Mouse (Mus musculus) liver, embryonic 12.5 days (tissue): ENCODE measurements around the gene Klhl7. TPM values are rescaled to one million over a fixed set of nuclear protein-coding genes. Genes with fewer than 3 reads are reported as not detected.

Experiments
- ATAC-seq: fragments of 200-750 bp; cut with Nextera tagmentation; 2 replicates; pipeline ENCODE4 v1.8.0; 2017; ENCODE audit warnings: moderate number of reproducible peaks, mild to moderate bottlenecking, moderate library complexity
- H3K27ac ChIP-seq: fragments of 300-500 bp; sonication (generic); 2 replicates; pipeline ENCODE4 v1.5.1; 2016; ENCODE audit warnings: mild to moderate bottlenecking
- H3K27me3 ChIP-seq: fragments of 300-500 bp; sonication (generic); replicated peaks from 2 replicates; pipeline ENCODE4 v1.6.1; 2016; ENCODE audit warnings: mild to moderate bottlenecking, moderate library complexity
- H3K36me3 ChIP-seq: fragments of 300-500 bp; sonication (generic); 2 replicates; pipeline ENCODE4 v1.6.1; 2016; ENCODE audit warnings: mild to moderate bottlenecking, moderate library complexity
- H3K4me1 ChIP-seq: fragments of 300-500 bp; sonication (generic); 2 replicates; pipeline ENCODE4 v1.6.1; 2016
- H3K4me2 ChIP-seq: fragments of 300-500 bp; sonication (generic); 2 replicates; pipeline ENCODE4 v1.6.1; 2016; ENCODE audit warnings: mild to moderate bottlenecking, moderate library complexity
- H3K4me3 ChIP-seq: fragments of 300-500 bp; sonication (generic); 2 replicates; pipeline ENCODE4 v1.5.1; 2016; ENCODE audit warnings: mild to moderate bottlenecking, moderate library complexity
- H3K9ac ChIP-seq: fragments of 300-500 bp; sonication (generic); 2 replicates; pipeline ENCODE4 v1.6.1; 2016; ENCODE audit warnings: mild to moderate bottlenecking, moderate library complexity
- H3K9me3 ChIP-seq: fragments of 300-500 bp; sonication (generic); replicated peaks from 2 replicates; pipeline ENCODE4 v1.6.1; 2016; ENCODE audit warnings: mild to moderate bottlenecking, moderate library complexity
- WGBS: fragments of 180-500 bp; shearing (Covaris S2); methylation state at CpG from one replicate; pipeline ENCODE4 v1.1.7; 2016; ENCODE audit not compliant: insufficient replicate concordance; 5-methylcytosine and 5-hydroxymethylcytosine counted together
- polyA plus RNA-seq: library from polyadenylated mRNA; unstranded; fragments of >200 nt; fragmentation: Nextera tagmentation; extraction: Ambion mirVana; gene quantifications from 2 replicates; pipeline ENCODE4 v1.2.1, GENCODE M21; 2016

The Klhl7 gene
- polyA plus RNA-seq, 1 experiment from 2014 or later, result 25.7 TPM

DNA sequence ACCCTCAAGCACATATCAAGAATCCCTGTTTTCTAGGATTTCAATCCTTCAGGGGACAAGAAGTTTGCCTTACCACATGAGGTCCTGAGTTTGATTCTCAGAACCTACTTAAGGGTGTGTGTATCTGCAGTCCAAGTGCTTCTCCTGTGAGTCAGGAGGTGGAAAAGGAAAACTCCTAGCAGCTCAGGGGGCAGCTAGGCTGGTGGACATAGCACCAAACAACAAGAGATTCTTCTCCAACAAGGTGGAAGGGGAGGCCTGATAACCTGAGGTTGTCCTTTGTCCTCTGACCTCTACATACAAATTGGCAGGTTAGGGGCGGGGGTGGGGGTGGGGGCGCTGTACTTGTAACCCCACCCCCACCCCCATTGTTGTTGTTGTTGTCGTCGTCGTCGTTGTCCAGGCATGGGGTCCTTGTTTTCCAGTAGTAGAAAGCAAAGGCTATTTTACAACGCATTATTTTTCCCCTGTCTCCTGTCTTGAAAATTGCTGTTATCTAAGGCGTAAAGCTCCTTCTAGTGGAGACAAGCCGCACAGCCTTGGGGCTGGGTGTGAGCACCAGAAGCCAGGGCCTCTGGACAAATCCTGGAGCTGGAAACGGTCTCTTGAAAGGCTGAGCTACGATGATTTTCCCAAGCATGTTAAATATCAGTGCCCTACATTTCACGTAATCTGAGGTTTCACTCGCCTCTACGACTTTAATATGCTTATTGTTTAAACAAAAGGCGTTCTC lies 23.3 kb upstream of the Klhl7 start:
- H3K9ac ChIP-seq, result no peak overlapping the region
- peaks cover 9% of the 10 kb centered on the region; the same call in 1 of the 2 replicates for H3K4me1 ChIP-seq
- peaks cover 26% of the 10 kb centered on the region for H3K27me3 ChIP-seq
- H3K4me3 ChIP-seq, result peak overlapping the region; percentile 29
- H3K9me3 ChIP-seq, result no peaks in the 10 kb centered on the region
- no peaks in the 10 kb centered on the region for H3K36me3 ChIP-seq
- no peak overlapping the region for H3K27ac ChIP-seq
- 0 out of 2 replicates have a peak, but pooled peaks have one; percentile 51 for ATAC-seq
- H3K4me2 ChIP-seq, result peak overlapping the region; percentile 54
- WGBS, result 3% methylated on average over 15 of the region's 15 CpGs

DNA sequence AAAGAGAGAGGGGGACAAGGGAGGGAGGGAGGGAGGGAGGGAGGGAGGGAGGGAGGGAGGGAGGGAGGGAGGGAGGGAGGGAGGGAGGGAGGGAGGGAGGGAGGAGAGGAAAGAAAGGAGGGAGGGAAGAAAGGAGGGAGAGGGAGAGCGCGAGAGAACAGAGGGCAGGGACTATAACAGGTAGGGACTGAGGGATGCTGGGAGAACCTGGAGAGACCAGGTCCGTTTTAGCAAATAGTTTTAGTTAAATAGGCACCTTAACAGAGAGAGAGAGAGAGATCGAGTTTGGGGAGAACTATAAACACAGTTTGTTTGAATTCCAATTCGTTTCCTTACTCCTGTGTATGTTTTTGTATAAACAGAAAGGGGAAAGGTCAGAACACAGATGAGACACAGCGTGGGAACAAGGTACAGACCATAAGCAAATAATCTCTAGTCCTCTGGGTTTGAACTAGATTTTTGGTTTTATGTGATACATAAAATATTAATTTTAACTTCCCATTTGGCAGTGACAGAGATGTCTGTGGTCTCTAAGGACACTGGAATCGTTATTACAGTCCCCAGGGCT lies 22.6 kb upstream of the Klhl7 start:
- Histone ChIP-seq H3K9ac (0 out of 2 replicates have a peak overlapping the region, but pooled peaks have one; percentile 22), H3K4me2 (peak overlapping the region; percentile 54), H3K4me1 (peaks cover 9% of the 10 kb centered on the region; the same call in 1 of the 2 replicates), H3K4me3 (peak overlapping the region; percentile 29), H3K36me3 (no peaks in the 10 kb centered on the region), H3K27me3 (peaks cover 26% of the 10 kb centered on the region), H3K27ac (no peak overlapping the region), H3K9me3 (no peaks in the 10 kb centered on the region)
- no peak for ATAC-seq
- 17% methylated on average over 7 of the region's 7 CpGs for WGBS

DNA sequence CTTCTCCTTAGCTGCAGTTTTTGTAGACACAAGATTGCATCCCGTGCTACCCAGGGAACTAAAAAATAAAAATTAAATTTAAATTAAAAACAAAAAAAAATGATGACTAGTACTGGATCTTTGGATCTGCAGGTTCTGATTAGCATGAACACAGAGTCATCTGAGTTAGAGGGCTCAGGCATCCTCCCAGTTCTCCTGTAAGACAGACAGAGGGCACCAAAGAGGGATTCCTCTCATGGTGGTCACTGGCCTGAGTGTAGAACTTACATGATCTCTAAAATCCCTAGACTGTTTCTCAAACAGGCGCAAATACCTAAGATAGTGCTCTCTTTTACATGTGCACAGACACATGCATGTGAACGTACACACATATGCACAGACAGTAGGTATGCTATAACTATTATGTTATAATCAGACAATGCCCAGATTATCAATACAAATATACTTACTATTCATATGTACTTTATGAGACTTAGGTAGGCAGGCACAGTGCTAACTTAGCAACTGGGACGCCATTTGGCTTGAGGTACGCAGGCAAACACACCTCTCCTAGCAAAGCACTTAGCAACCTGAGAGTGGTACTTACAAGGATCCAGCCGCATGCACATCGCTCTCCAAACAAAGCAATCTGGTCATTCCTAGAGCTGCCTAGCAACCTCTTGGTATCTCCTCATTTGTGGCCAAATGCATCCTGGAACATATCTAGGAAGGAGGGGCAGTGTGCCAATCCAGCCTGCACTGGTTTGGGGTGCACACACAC lies 21.8 kb upstream of the Klhl7 start:
- WGBS, result 74% methylated on average over 7 of the region's 7 CpGs
- Histone ChIP-seq H3K9me3 (no peaks in the 10 kb centered on the region), H3K9ac (no peak overlapping the region), H3K27me3 (peaks cover 26% of the 10 kb centered on the region), H3K4me1 (peaks cover 9% of the 10 kb centered on the region; the same call in 1 of the 2 replicates), H3K27ac (no peak overlapping the region), H3K4me3 (no peak overlapping the region), H3K36me3 (no peaks in the 10 kb centered on the region), H3K4me2 (no peak overlapping the region)
- no peak for ATAC-seq

DNA sequence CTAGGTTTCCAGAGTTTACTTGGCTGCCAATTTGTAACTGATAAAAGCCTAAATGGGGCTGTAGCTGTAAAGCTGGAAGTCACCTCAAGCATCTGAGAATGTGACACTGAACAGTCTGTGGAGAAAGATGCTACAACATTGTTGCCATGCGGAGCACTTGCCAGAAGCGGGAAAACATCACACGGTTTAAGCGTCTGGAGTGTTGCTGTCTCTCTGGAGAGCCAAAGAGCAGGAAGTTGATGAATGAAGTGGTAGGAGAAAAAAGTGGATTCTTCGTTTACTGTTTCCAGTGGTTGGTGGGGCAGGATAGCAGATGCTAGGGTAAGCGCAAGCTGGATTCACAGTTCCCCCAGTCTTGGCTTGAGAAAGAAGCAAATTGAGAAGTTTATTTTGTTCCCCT lies 19.6 kb upstream of the Klhl7 start:
- WGBS, result 56% methylated on average over 6 of the region's 6 CpGs

DNA sequence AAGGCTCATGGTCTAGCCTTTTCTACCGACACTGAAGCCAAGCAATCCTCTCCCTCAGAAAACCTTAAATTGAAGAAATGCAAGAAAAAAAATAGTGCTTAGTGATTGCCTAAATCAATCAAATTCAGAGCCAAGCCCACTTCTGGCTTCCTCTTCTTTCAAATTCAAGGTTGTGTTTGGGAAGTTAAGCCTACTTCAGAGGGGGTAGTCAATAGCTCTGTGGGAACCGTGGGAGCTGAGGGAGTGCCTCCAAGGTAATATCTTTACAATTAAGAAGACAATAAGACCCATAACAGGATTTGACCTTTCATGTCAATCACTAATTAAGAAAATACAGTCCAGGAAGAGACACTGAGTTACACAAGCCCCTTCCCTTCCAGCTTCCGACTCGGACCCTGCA lies 15.6 kb upstream of the Klhl7 start:
- peaks cover 21% of the 10 kb centered on the region for H3K27me3 ChIP-seq
- no peak overlapping the region for H3K4me3 ChIP-seq
- H3K9me3 ChIP-seq, result no peaks in the 10 kb centered on the region
- ATAC-seq, result no peak
- no peaks in the 10 kb centered on the region for H3K4me1 ChIP-seq
- WGBS, result 68% methylated on average over 4 of the region's 4 CpGs
- no peak overlapping the region for H3K9ac ChIP-seq
- H3K4me2 ChIP-seq, result no peak overlapping the region
- no peaks in the 10 kb centered on the region for H3K36me3 ChIP-seq
- H3K27ac ChIP-seq, result no peak overlapping the region

More for the DNA sequence above, 19.6 kb upstream of the Klhl7 start:
- no peak overlapping the region for H3K4me2 ChIP-seq
- no peak overlapping the region for H3K27ac ChIP-seq
- no peak overlapping the region for H3K9ac ChIP-seq
- H3K27me3 ChIP-seq, result peaks cover 31% of the 10 kb centered on the region
- no peaks in the 10 kb centered on the region for H3K9me3 ChIP-seq
- no peak for ATAC-seq
- H3K4me1 ChIP-seq, result peaks cover 9% of the 10 kb centered on the region; the same call in 1 of the 2 replicates
- no peaks in the 10 kb centered on the region for H3K36me3 ChIP-seq
- no peak overlapping the region for H3K4me3 ChIP-seq

DNA sequence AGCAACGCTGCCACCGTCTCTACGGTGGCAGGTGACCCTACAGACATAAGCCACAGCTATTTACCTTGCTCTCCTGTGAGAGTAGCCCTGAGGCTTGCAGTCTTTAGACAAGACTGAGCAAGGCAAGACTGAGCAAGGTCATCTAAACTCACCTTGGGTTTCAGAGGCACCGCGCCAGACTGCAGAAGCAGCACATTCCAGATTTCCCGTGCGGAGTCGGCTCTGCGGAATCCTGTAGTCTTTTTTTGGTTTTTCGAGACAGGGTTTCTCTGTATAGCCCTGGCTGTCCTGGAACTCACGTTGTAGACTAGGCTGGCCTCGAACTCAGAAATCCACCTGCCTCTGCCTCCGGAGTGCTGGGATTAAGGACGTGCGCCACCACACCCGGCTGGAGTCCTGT lies 14.2 kb upstream of the Klhl7 start:
- no peak overlapping the region for H3K9ac ChIP-seq
- no peak overlapping the region for H3K4me2 ChIP-seq
- no peak for ATAC-seq
- H3K4me3 ChIP-seq, result no peak overlapping the region
- H3K9me3 ChIP-seq, result no peaks in the 10 kb centered on the region
- no peaks in the 10 kb centered on the region for H3K4me1 ChIP-seq
- WGBS, result 84% methylated on average over 16 of the region's 16 CpGs
- no peak overlapping the region for H3K27ac ChIP-seq
- peaks cover 10% of the 10 kb centered on the region for H3K27me3 ChIP-seq
- no peaks in the 10 kb centered on the region for H3K36me3 ChIP-seq

DNA sequence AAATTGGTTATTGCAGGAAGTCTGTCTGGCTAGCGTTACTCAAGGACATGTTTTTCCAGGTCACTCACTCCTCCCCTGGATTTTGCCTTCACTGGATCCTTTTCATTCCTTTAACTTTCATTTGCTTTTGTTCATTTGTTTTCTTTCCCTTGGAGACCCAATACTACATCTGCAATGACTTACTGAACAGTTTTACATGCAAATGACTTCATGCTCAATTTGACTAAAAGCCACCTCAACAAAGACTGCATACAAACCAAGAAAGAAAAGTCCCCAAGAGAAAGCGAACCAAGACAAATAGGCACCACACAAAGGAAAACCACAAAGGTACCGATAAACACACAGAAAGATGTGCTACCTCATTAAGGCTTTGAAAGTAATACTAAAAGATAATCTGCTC lies 13.5 kb upstream of the Klhl7 start:
- Histone ChIP-seq H3K9me3 (no peaks in the 10 kb centered on the region), H3K27ac (no peak overlapping the region), H3K4me1 (no peaks in the 10 kb centered on the region), H3K36me3 (no peaks in the 10 kb centered on the region), H3K4me3 (no peak overlapping the region), H3K27me3 (peaks cover 8% of the 10 kb centered on the region; the same call in 1 of the 2 replicates), H3K9ac (no peak overlapping the region), H3K4me2 (no peak overlapping the region)
- 70% methylated on average over 3 of the region's 3 CpGs for WGBS
- ATAC-seq, result no peak

DNA sequence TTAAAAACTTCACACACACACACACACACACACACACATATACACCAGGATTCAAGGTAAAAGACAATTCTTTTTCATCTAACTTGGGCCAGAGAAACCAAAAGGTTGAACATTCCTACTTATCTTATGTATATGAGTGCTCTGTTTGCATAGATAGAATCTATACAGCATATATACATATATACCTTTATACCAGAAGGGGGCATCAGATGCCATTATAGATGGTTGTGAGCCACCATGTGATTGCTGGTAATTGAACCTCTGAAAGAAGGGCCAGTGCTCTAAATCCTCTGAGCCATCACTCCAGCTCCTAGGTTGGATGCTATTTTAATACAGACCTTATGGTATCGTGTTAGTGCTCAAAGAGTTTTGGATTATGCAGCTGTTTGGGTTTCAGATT lies 12.0 kb upstream of the Klhl7 start:
- no peak overlapping the region for H3K4me3 ChIP-seq
- H3K4me2 ChIP-seq, result no peak overlapping the region
- no peak overlapping the region for H3K27ac ChIP-seq
- H3K27me3 ChIP-seq, result peaks cover 11% of the 10 kb centered on the region; the same call in 1 of the 2 replicates
- H3K9ac ChIP-seq, result no peak overlapping the region
- H3K4me1 ChIP-seq, result no peaks in the 10 kb centered on the region
- H3K9me3 ChIP-seq, result no peaks in the 10 kb centered on the region
- ATAC-seq, result no peak
- WGBS, result 75% methylated on average over 1 of the region's 1 CpGs
- H3K36me3 ChIP-seq, result no peaks in the 10 kb centered on the region

DNA sequence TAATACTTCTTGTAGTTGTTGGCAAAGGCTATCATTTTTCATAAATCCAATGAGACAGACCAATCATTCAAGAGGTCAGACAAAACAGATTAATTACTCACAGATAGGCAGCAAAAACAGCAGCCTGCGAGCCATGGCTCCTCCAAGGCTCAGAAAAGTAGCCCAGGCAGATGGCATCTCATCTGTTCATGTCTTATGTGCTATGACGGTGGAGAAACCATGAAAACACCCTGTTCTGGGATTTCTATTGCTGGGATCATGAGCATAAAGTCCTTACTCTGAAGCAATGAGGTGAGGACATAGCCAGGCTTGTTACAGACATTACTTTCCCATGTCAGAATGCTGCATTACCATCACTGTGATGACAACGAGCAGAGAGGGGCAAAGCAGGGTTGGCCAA lies 7.9 kb upstream of the Klhl7 start:
- Histone ChIP-seq H3K4me1 (no peaks in the 10 kb centered on the region), H3K4me3 (no peak overlapping the region), H3K27ac (no peak overlapping the region), H3K9me3 (no peaks in the 10 kb centered on the region), H3K36me3 (no peaks in the 10 kb centered on the region), H3K9ac (no peak overlapping the region), H3K4me2 (no peak overlapping the region), H3K27me3 (peaks cover 8% of the 10 kb centered on the region)
- WGBS, result 58% methylated on average over 3 of the region's 3 CpGs
- no peak for ATAC-seq

DNA sequence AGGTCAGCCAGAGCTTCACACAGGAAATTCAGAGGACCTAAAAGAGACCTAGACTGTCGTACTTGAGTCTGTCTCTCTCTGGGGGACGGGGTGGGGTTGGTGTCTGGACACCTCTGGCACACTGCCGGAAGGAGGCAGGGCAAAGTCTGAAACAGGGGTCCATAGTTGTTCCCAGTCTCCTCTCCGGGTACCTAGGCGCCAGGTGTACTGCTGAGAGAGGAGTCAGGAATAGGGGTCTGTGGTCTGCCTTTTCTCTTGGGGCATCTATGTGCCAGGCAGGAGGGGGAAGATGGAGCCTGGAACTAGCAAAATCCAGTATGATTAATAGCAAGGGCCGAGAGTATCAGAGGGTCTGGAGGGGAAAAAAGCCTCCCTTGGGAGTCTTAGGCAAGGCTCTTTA lies 5.0 kb upstream of the Klhl7 start:
- no peak overlapping the region for H3K27ac ChIP-seq
- no peaks in the 10 kb centered on the region for H3K9me3 ChIP-seq
- no peak overlapping the region for H3K4me2 ChIP-seq
- ATAC-seq, result no peak
- 59% methylated on average over 6 of the region's 6 CpGs for WGBS
- H3K27me3 ChIP-seq, result peaks cover 8% of the 10 kb centered on the region
- H3K36me3 ChIP-seq, result no peaks in the 10 kb centered on the region
- H3K9ac ChIP-seq, result no peak overlapping the region
- H3K4me3 ChIP-seq, result no peak overlapping the region
- H3K4me1 ChIP-seq, result peaks cover 6% of the 10 kb centered on the region

DNA sequence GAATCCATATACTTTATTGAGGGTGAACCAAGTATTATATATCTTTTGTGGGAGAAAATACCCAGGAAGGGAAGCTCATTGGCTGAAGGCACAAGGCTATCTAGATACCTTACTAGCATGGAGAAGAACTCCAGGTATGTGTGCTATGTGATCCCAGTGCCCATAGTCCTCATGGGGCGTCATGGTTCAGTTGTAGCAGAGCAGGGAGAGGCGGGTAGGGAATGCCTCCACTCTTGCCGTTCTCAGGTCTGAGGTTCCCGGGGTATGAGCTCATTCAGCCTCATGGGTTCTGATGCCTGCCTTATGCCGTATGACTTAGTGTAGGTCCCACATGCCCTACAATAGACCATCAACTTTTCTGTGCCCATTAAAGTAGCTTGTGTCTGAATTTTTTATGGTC lies 4.5 kb upstream of the Klhl7 start:
- WGBS, result 60% methylated on average over 5 of the region's 5 CpGs
- no peak overlapping the region for H3K27ac ChIP-seq
- H3K9ac ChIP-seq, result no peak overlapping the region
- H3K27me3 ChIP-seq, result peaks cover 8% of the 10 kb centered on the region
- ATAC-seq, result no peak
- no peak overlapping the region for H3K4me2 ChIP-seq
- H3K4me1 ChIP-seq, result peaks cover 6% of the 10 kb centered on the region
- H3K36me3 ChIP-seq, result no peaks in the 10 kb centered on the region
- no peaks in the 10 kb centered on the region for H3K9me3 ChIP-seq
- no peak overlapping the region for H3K4me3 ChIP-seq

DNA sequence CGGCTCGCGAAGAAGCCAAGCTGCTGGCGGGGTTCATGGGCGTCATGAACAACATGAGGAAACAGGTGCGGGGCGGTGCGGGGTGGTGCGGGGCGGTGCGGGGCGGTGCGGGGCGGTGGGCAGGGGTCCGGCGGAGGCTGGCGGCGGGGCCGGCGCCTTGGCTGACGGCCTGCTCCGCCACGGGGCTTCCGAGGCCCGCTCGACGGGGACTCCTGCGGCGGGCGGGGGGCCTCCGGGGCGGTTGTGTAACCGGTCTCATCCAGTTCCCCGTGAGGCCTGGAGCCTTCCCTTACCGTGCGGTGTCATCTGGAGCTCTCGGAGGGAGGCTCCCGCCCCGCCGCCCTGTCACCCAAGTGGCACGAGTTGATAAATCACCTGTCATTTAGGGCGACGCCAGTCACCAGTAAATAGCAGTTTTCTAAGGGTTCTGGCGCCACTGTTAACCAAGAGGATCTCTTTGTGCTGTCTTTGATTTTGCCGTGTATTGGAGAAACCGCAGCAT lies 456 bp downstream of the Klhl7 start:
- H3K9ac ChIP-seq, result peak overlapping the region; percentile 99
- ATAC-seq, result peak; percentile 98
- H3K4me2 ChIP-seq, result peak overlapping the region; percentile 84
- peaks cover 26% of the 10 kb centered on the region for H3K4me1 ChIP-seq
- 0 out of 2 replicates have a peak, but pooled peaks cover 7% of the 10 kb centered on the region for H3K36me3 ChIP-seq
- H3K4me3 ChIP-seq, result peak overlapping the region; percentile 90
- under 1% methylated on average over 40 of the region's 46 CpGs for WGBS
- no peaks in the 10 kb centered on the region; the same call in none of the 2 replicates for H3K27me3 ChIP-seq
- H3K27ac ChIP-seq, result peak overlapping the region; percentile 99
- H3K9me3 ChIP-seq, result no peaks in the 10 kb centered on the region
